Mouse (Mus musculus) ES-CJ7 (cell line): Measurements from ENCODE around the gene Tmem260.

Source experiments
- DNase-seq: peaks from one replicate; pipeline ENCODE4 v3.0.0; 2011; ENCODE audit warnings: low read depth, low spot score

Tmem260 gene

GRCm38 (mm10) chr14:48445984-48446683 is at the start of gene Tmem260:
Gene Tmem260 (plus strand): TSS chr14:48446124.
- DNase-seq, result peak; percentile 92

- no peak for DNase-seq
Measured at GRCm38 (mm10) chr14:48406086-48406485, 39.8 kb upstream of the Tmem260 start.

GRCm38 (mm10) chr14:48417064-48417463 is 28.9 kb upstream of the Tmem260 start:
- no peak for DNase-seq

- DNase-seq, result no peak
Measured at GRCm38 (mm10) chr14:48418264-48418663, 27.7 kb upstream of the Tmem260 start.

- DNase-seq, result no peak
Measured at GRCm38 (mm10) chr14:48418672-48419071, 27.3 kb upstream of the Tmem260 start.

- DNase-seq, result no peak
Measured at GRCm38 (mm10) chr14:48421476-48421875, 24.4 kb upstream of the Tmem260 start.

- DNase-seq, result no peak
Measured at GRCm38 (mm10) chr14:48421996-48422395, 23.9 kb upstream of the Tmem260 start.

- DNase-seq, result no peak
Measured at GRCm38 (mm10) chr14:48422436-48422835, 23.5 kb upstream of the Tmem260 start.

- DNase-seq, result no peak
Measured at GRCm38 (mm10) chr14:48422901-48423300, 23.0 kb upstream of the Tmem260 start.

GRCm38 (mm10) chr14:48431978-48432377 is 13.9 kb upstream of the Tmem260 start:
- DNase-seq, result no peak

GRCm38 (mm10) chr14:48443796-48444195 is 2.1 kb upstream of the Tmem260 start:
- DNase-seq, result peak; percentile 90

- DNase-seq, result no peak
Measured at GRCm38 (mm10) chr14:48451966-48452407, 6.1 kb downstream of the Tmem260 start.

- no peak for DNase-seq
Measured at GRCm38 (mm10) chr14:48453411-48453810, 7.5 kb downstream of the Tmem260 start.

GRCm38 (mm10) chr14:48456305-48457092 is 10.6 kb downstream of the Tmem260 start:
- DNase-seq, result no peak

GRCm38 (mm10) chr14:48457288-48457938 is 11.5 kb downstream of the Tmem260 start:
- DNase-seq, result no peak

- no peak for DNase-seq
Measured at GRCm38 (mm10) chr14:48458901-48459300, 13.0 kb downstream of the Tmem260 start.

- no peak for DNase-seq
Measured at GRCm38 (mm10) chr14:48468339-48468738, 22.4 kb downstream of the Tmem260 start.

GRCm38 (mm10) chr14:48470742-48471487 is 25.0 kb downstream of the Tmem260 start:
- no peak for DNase-seq

GRCm38 (mm10) chr14:48472179-48472578 is 26.3 kb downstream of the Tmem260 start:
- no peak for DNase-seq

- DNase-seq, result peak; percentile 35
Measured at GRCm38 (mm10) chr14:48475370-48475769, 29.4 kb downstream of the Tmem260 start.

- peak; percentile 16 for DNase-seq
Measured at GRCm38 (mm10) chr14:48475834-48476233, 29.9 kb downstream of the Tmem260 start.

GRCm38 (mm10) chr14:48476278-48476677 is 30.4 kb downstream of the Tmem260 start:
- DNase-seq, result no peak
